Mouse (Mus musculus) lung, postnatal 0 days (tissue): ENCODE data around the gene Thsd7a. TPM values are rescaled to one million over a fixed set of nuclear protein-coding genes. Genes with fewer than 3 reads are reported as not detected.

Source experiments
- ATAC-seq: fragments of 200-750 bp; cut with Nextera tagmentation; 2 replicates; pipeline ENCODE4 v1.8.0; 2017; ENCODE audit warnings: moderate library complexity
- DNase-seq: peaks from one replicate; pipeline ENCODE4 v3.0.0-alpha.2; 2016; ENCODE audit warnings: low spot score
- H3K27ac ChIP-seq: fragments of 300-500 bp; sonication (generic); 2 replicates; pipeline ENCODE4 v1.5.1; 2014; ENCODE audit warnings: antibody characterized with exemption, mild to moderate bottlenecking, low read length, mixed read lengths
- H3K27me3 ChIP-seq: fragments of 300-500 bp; sonication (generic); replicated peaks from 2 replicates; pipeline ENCODE4 v1.6.1; 2014; ENCODE audit warnings: low read length, mixed read lengths; ENCODE audit not compliant: insufficient read depth
- H3K36me3 ChIP-seq: fragments of 300-500 bp; sonication (generic); 2 replicates; pipeline ENCODE4 v1.6.1; 2014; ENCODE audit warnings: low read length, mixed read lengths; ENCODE audit not compliant: insufficient read depth
- H3K4me1 ChIP-seq: fragments of 300-500 bp; sonication (generic); 2 replicates; pipeline ENCODE4 v1.6.1; 2014; ENCODE audit warnings: antibody characterized with exemption, low read depth, low read length, mixed read lengths; ENCODE audit not compliant: insufficient read depth
- H3K4me2 ChIP-seq: fragments of 300-500 bp; sonication (generic); replicated peaks from 2 replicates; pipeline ENCODE4 v1.6.1; 2014; ENCODE audit warnings: low read depth, mild to moderate bottlenecking, low read length, moderate library complexity, mixed read lengths
- H3K4me3 ChIP-seq: fragments of 300-500 bp; sonication (generic); 2 replicates; pipeline ENCODE4 v1.5.1; 2014; ENCODE audit warnings: low read depth, low read length
- H3K9ac ChIP-seq: fragments of 300-500 bp; sonication (generic); replicated peaks from 2 replicates; pipeline ENCODE4 v1.6.1; 2014; ENCODE audit warnings: low read depth, mild to moderate bottlenecking
- H3K9me3 ChIP-seq: fragments of 300-500 bp; sonication (generic); 2 replicates; pipeline ENCODE4 v1.6.1; 2016; ENCODE audit warnings: low read length, mixed read lengths
- CTCF ChIP-seq: IDR thresholded peaks from 2 replicates; pipeline ENCODE4 v1.5.1; 2016; ENCODE audit warnings: antibody characterized with exemption, mild to moderate bottlenecking
- EP300 ChIP-seq: IDR thresholded peaks from 2 replicates; pipeline ENCODE4 v1.6.1; 2016; ENCODE audit warnings: antibody characterized with exemption, mild to moderate bottlenecking, control low read depth
- WGBS: fragments of 180-500 bp; shearing (Covaris S2); extraction: QIAGEN DNeasy Blood & Tissue Kit; methylation state at CpG from one replicate; pipeline ENCODE4 v1.1.7; 2014; 5-methylcytosine and 5-hydroxymethylcytosine counted together
- polyA plus RNA-seq: library from polyadenylated mRNA; unstranded; fragments of >200 nt; fragmentation: Nextera tagmentation; extraction: Ambion mirVana; gene quantifications from 2 replicates; pipeline ENCODE4 v1.2.1, GENCODE M21; 2015

The Thsd7a gene
- polyA plus RNA-seq, 1 experiment from 2014 or later: 2.8 TPM

GRCm38 (mm10) chr6:12499866-12500265 lies 249.3 kb downstream of the Thsd7a start:
- Histone ChIP-seq H3K9ac (no peak overlapping the region), H3K27ac (no peak overlapping the region), H3K36me3 (no peaks in the 10 kb centered on the region), H3K9me3 (no peaks in the 10 kb centered on the region), H3K27me3 (no peaks in the 10 kb centered on the region), H3K4me3 (no peak overlapping the region), H3K4me2 (no peak overlapping the region), H3K4me1 (no peaks in the 10 kb centered on the region)
- no peak for DNase-seq
- ATAC-seq: no peak
- TF ChIP-seq EP300: no peak
- no peak for TF ChIP-seq CTCF

GRCm38 (mm10) chr6:12493571-12493970 lies 255.6 kb downstream of the Thsd7a start:
- 66% methylated on average over 1 of the region's 1 CpGs for WGBS

GRCm38 (mm10) chr6:12488882-12489281 lies 260.3 kb downstream of the Thsd7a start:
- H3K4me2 ChIP-seq: no peak overlapping the region
- DNase-seq: no peak
- no peak for ATAC-seq
- no peaks in the 10 kb centered on the region for H3K27me3 ChIP-seq
- no peaks in the 10 kb centered on the region for H3K36me3 ChIP-seq
- no peaks in the 10 kb centered on the region for H3K4me1 ChIP-seq
- no peak overlapping the region for H3K27ac ChIP-seq
- H3K9me3 ChIP-seq: no peaks in the 10 kb centered on the region
- 80% methylated on average over 1 of the region's 1 CpGs for WGBS
- H3K4me3 ChIP-seq: no peak overlapping the region
- TF ChIP-seq EP300: no peak
- H3K9ac ChIP-seq: no peak overlapping the region

More at GRCm38 (mm10) chr6:12493571-12493970, 255.6 kb downstream of the Thsd7a start:
- Histone ChIP-seq H3K9me3 (no peaks in the 10 kb centered on the region), H3K27ac (no peak overlapping the region), H3K4me1 (no peaks in the 10 kb centered on the region), H3K4me3 (no peak overlapping the region), H3K4me2 (no peak overlapping the region), H3K9ac (no peak overlapping the region), H3K36me3 (no peaks in the 10 kb centered on the region), H3K27me3 (no peaks in the 10 kb centered on the region)
- no peak for TF ChIP-seq CTCF
- no peak for TF ChIP-seq EP300
- no peak for ATAC-seq
- no peak for DNase-seq

- 89% methylated on average over 5 of the region's 5 CpGs for WGBS
- Histone ChIP-seq H3K27ac (no peak overlapping the region), H3K4me1 (no peaks in the 10 kb centered on the region), H3K36me3 (no peaks in the 10 kb centered on the region), H3K9ac (no peak overlapping the region), H3K9me3 (no peaks in the 10 kb centered on the region), H3K4me3 (no peak overlapping the region), H3K27me3 (no peaks in the 10 kb centered on the region), H3K4me2 (no peak overlapping the region)
- ATAC-seq (no peak), DNase-seq (no peak)
- TF ChIP-seq EP300 (no peak), CTCF (no peak)
Observed at GRCm38 (mm10) chr6:12481527-12482163, 267.6 kb downstream of the Thsd7a start.

- no peaks in the 10 kb centered on the region for H3K4me1 ChIP-seq
- TF ChIP-seq EP300 (no peak), CTCF (no peak)
- WGBS: 76% methylated on average over 1 of the region's 1 CpGs
- no peak for DNase-seq
- no peak overlapping the region for H3K9ac ChIP-seq
- no peak overlapping the region for H3K4me2 ChIP-seq
- H3K9me3 ChIP-seq: no peaks in the 10 kb centered on the region
- no peaks in the 10 kb centered on the region for H3K36me3 ChIP-seq
- no peak overlapping the region for H3K27ac ChIP-seq
- ATAC-seq: no peak
- H3K27me3 ChIP-seq: no peaks in the 10 kb centered on the region
- no peak overlapping the region for H3K4me3 ChIP-seq
Observed at GRCm38 (mm10) chr6:12478359-12478758, 270.9 kb downstream of the Thsd7a start.

- no peaks in the 10 kb centered on the region for H3K4me1 ChIP-seq
- no peak overlapping the region for H3K9ac ChIP-seq
- no peaks in the 10 kb centered on the region for H3K9me3 ChIP-seq
- H3K36me3 ChIP-seq: no peaks in the 10 kb centered on the region
- H3K4me3 ChIP-seq: no peak overlapping the region
- no peaks in the 10 kb centered on the region for H3K27me3 ChIP-seq
- TF ChIP-seq CTCF: no peak
- TF ChIP-seq EP300: no peak
- peak; percentile 85 for ATAC-seq
- no peak overlapping the region for H3K27ac ChIP-seq
- 71% methylated on average over 2 of the region's 2 CpGs for WGBS
- no peak overlapping the region for H3K4me2 ChIP-seq
- peak; percentile 68 for DNase-seq
Observed at GRCm38 (mm10) chr6:12470935-12471334, 278.3 kb downstream of the Thsd7a start.
